Mouse (Mus musculus) liver, postnatal 0 days (tissue): ENCODE measurements around the gene Gm45711. TPM values are rescaled to one million over a fixed set of nuclear protein-coding genes. Genes with fewer than 3 reads are reported as not detected.

Experiments
- ATAC-seq: fragments of 200-750 bp; cut with Nextera tagmentation; 2 replicates; pipeline ENCODE4 v1.8.0; 2017; ENCODE audit warnings: mild to moderate bottlenecking, moderate library complexity
- DNase-seq: peaks from one replicate; pipeline ENCODE4 v3.0.0-alpha.2; 2016
- H3K27ac ChIP-seq: fragments of 300-500 bp; sonication (generic); 2 replicates; pipeline ENCODE4 v1.5.1; 2014; ENCODE audit warnings: antibody characterized with exemption, moderate library complexity, mild to moderate bottlenecking, low read depth
- H3K27me3 ChIP-seq: fragments of 300-500 bp; sonication (generic); 2 replicates; pipeline ENCODE4 v1.6.1; 2014; ENCODE audit warnings: low read length, control low read depth, mixed read lengths; ENCODE audit not compliant: insufficient read depth
- H3K36me3 ChIP-seq: fragments of 300-500 bp; sonication (generic); replicated peaks from 2 replicates; pipeline ENCODE4 v1.6.1; 2014; ENCODE audit warnings: mild to moderate bottlenecking, control low read depth, low read length, moderate library complexity, mixed read lengths; ENCODE audit not compliant: insufficient read depth
- H3K4me1 ChIP-seq: fragments of 300-500 bp; sonication (generic); 2 replicates; pipeline ENCODE4 v1.6.1; 2014; ENCODE audit warnings: antibody characterized with exemption, mild to moderate bottlenecking, control low read depth; ENCODE audit not compliant: insufficient read depth
- H3K4me2 ChIP-seq: fragments of 300-500 bp; sonication (generic); 2 replicates; pipeline ENCODE4 v1.6.1; 2014; ENCODE audit warnings: low read depth, mild to moderate bottlenecking, low read length, moderate library complexity, mixed read lengths
- H3K4me3 ChIP-seq: fragments of 300-500 bp; sonication (generic); 2 replicates; pipeline ENCODE4 v1.5.1; 2014; ENCODE audit warnings: low read depth, low read length
- H3K9ac ChIP-seq: fragments of 300-500 bp; sonication (generic); replicated peaks from 2 replicates; pipeline ENCODE4 v1.6.1; 2014; ENCODE audit warnings: mild to moderate bottlenecking, moderate library complexity
- H3K9me3 ChIP-seq: fragments of 300-500 bp; sonication (generic); 2 replicates; pipeline ENCODE4 v1.6.1; 2016; ENCODE audit warnings: mild to moderate bottlenecking, control low read depth, low read length, mixed read lengths
- CTCF ChIP-seq: sonication (generic); IDR thresholded peaks from 2 replicates; pipeline ENCODE4 v1.5.1; 2016; ENCODE audit warnings: antibody characterized with exemption, low read depth
- EP300 ChIP-seq: IDR thresholded peaks from 2 replicates; pipeline ENCODE4 v1.6.1; 2016; ENCODE audit warnings: antibody characterized with exemption, low read depth, mild to moderate bottlenecking
- WGBS: fragments of 180-500 bp; shearing (Covaris S2); extraction: QIAGEN DNeasy Blood & Tissue Kit; methylation state at CpG from one replicate; pipeline ENCODE4 v1.1.7; 2014; ENCODE audit not compliant: insufficient replicate concordance; 5-methylcytosine and 5-hydroxymethylcytosine counted together
- polyA plus RNA-seq: library from polyadenylated mRNA; unstranded; fragments of >200 nt; fragmentation: Nextera tagmentation; extraction: Ambion mirVana; gene quantifications from 2 replicates; pipeline ENCODE4 v1.2.1, GENCODE M21; 2015

Gene Gm45711
- polyA plus RNA-seq, 1 experiment from 2014 or later, result not detected

DNA sequence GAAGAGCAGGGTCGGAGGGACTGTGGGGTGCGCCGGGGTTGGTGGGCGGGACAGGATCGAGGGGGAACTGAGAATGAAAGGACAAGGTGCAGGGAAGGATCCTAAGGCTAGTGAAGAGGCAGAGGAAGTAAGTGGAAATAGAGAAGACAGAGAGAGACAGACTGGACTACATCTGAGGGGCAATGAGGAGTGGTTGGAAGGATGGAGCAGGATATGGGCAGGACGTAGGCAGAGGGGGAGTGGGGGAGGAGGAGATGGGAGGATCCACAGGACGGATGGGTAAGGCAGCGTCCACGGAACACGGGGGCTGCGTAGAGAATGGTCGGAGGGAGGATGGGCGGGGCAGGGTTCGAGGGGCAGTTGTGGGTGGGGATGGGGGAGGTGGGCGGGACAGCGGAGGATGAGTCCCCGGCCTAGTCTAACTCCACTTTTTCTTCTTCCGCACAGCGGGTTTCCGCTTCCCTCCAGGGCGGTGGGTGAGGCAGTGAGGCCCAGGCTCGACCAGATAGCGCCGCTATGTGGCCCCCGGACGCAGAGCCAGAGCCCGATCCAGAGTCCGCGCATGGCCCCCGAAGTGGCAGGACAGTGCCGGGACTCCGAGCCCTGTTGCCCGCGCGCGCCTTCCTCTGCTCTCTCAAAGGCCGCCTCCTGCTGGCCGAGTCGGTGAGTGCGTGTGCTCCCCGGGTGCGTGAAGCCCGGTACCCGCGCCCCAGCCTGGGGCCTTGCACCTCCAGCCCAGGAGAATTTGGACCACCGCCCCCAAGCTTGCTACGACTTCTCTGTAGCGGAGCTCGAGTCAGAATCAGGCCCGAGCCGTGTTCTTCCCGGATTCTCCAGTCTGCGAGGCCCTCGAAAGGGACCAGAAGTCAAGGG, 30.6 kb upstream of the Gm45711 start:
- no peaks in the 10 kb centered on the region for H3K36me3 ChIP-seq
- H3K4me2 ChIP-seq, result peak overlapping the region; percentile 78
- peak overlapping the region; percentile 85 for H3K27ac ChIP-seq
- H3K9ac ChIP-seq, result peak overlapping the region; percentile 69
- H3K27me3 ChIP-seq, result no peaks in the 10 kb centered on the region
- H3K4me1 ChIP-seq, result peaks cover 5% of the 10 kb centered on the region
- H3K4me3 ChIP-seq, result peak overlapping the region; percentile 51
- ATAC-seq (peak; percentile 68), DNase-seq (peak; percentile 81)
- under 1% methylated on average over 50 of the region's 54 CpGs for WGBS
- H3K9me3 ChIP-seq, result no peaks in the 10 kb centered on the region
- peak; percentile 71 for TF ChIP-seq CTCF
- no peak for TF ChIP-seq EP300

DNA sequence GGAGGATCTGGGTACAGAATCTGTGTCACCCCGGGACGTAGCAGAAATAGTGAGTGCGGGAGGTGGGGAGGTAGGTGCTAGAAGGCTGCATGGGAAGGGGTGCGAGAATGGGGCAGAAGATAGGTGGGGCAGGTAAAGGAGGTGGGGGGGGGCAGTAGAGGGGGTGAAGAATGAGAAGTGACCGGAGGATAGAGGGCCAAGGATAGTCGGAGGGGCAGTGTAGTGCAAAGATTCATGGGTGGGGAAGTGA, 30.0 kb upstream of the Gm45711 start:
- Histone ChIP-seq H3K27me3 (no peaks in the 10 kb centered on the region), H3K36me3 (no peaks in the 10 kb centered on the region), H3K9me3 (no peaks in the 10 kb centered on the region), H3K4me1 (peaks cover 5% of the 10 kb centered on the region), H3K4me2 (peak overlapping the region; percentile 78), H3K9ac (peak overlapping the region; percentile 69), H3K27ac (peak overlapping the region; percentile 85), H3K4me3 (peak overlapping the region; percentile 51)
- 6% methylated on average over 6 of the region's 6 CpGs for WGBS
- DNase-seq, result no peak
- TF ChIP-seq EP300, result no peak
- no peak for TF ChIP-seq CTCF
- ATAC-seq, result no peak

- Histone ChIP-seq H3K27ac (peak within 1 kb of the TSS; percentile 85), H3K36me3 (no peaks in the 10 kb centered on the region), H3K27me3 (no peaks in the 10 kb centered on the region), H3K4me2 (peak within 1 kb of the TSS; percentile 78), H3K9ac (peak within 1 kb of the TSS; percentile 69), H3K9me3 (no peaks in the 10 kb centered on the region), H3K4me3 (peak within 1 kb of the TSS; percentile 51), H3K4me1 (peaks cover 5% of the 10 kb centered on the region)
- DNase-seq (peak; percentile 16), ATAC-seq (no peak)
- TF ChIP-seq CTCF (no peak), EP300 (no peak)
- 28% methylated on average over 16 of the region's 18 CpGs for WGBS
Measured at GRCm38 (mm10) chr8:104339229-104339982, 29.5 kb upstream of the Gm45711 start, which contains the start of gene Cmtm3. Gene Cmtm3, plus strand, starts transcription at chr8:104339410.

DNA sequence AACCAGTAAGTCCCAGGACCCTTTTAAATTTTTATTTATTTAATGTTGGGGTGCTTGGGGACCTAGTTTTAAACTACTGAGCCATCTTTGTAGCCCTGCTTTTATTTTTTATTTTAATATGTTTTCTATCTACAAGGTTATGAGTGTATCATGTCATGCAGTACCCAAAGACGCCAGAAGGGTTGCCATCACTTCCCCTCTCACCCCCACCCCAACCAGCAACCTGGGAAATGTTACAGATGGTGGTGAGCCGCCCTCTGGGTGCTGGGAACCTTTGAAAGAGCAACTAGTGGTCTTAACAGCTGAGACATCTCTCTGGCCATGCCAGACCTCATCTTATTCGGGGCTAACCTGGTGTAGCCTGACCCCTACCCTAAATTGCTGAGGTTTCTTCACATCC, 28.0 kb upstream of the Gm45711 start:
- H3K9me3 ChIP-seq, result no peaks in the 10 kb centered on the region
- 38% methylated on average over 3 of the region's 3 CpGs for WGBS
- no peak overlapping the region for H3K4me2 ChIP-seq
- no peak for ATAC-seq
- DNase-seq, result no peak
- H3K36me3 ChIP-seq, result no peaks in the 10 kb centered on the region
- no peak overlapping the region for H3K4me3 ChIP-seq
- no peak for TF ChIP-seq EP300
- TF ChIP-seq CTCF, result peak; percentile 20
- no peak overlapping the region for H3K27ac ChIP-seq
- H3K9ac ChIP-seq, result no peak overlapping the region
- peaks cover 5% of the 10 kb centered on the region; the same call in 1 of the 2 replicates for H3K4me1 ChIP-seq
- no peaks in the 10 kb centered on the region for H3K27me3 ChIP-seq

DNA sequence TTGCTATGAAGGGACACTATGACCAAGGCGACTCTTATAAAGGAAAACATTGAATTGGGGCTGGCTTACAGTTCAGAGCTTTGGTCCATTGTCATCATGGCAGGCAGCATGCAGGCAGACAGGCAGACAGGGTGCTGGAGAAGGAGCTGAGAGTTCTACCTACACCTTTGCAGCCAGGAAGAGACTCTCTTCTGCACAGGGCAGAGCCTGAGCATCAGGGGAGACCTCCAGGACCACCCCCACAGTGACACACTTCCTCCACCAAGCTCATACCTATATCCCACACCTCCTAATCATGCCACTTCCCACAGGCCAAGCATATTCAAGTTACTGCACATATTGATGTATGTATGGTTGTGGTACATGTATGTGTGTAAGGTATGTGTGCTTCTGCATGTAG, 26.9 kb upstream of the Gm45711 start:
- no peak for TF ChIP-seq EP300
- no peak for TF ChIP-seq CTCF
- Histone ChIP-seq H3K36me3 (no peaks in the 10 kb centered on the region), H3K4me2 (no peak overlapping the region), H3K27ac (no peak overlapping the region), H3K9ac (no peak overlapping the region), H3K4me1 (peaks cover 5% of the 10 kb centered on the region; the same call in 1 of the 2 replicates), H3K9me3 (no peaks in the 10 kb centered on the region), H3K4me3 (no peak overlapping the region), H3K27me3 (no peaks in the 10 kb centered on the region)
- DNase-seq (no peak), ATAC-seq (no peak)
- 88% methylated on average over 1 of the region's 1 CpGs for WGBS

DNA sequence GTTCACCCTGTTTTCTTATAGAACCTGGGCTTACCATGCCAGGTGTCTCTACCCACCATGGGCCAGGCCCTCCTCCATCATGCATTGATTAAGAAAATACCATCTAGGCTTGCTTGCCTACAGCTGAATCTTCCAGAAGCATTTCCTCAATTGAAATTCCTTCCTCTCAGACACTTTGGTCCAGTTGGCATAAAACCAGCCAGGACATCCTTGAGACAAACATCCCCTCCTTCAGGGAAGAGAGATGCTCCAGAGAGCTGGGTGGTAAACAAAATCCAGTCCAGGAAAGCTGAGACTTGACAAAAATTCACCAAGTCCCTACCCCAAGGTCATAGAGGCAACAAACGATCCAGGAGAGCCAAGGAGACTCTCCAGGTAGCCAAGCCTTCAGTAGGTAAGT, 24.3 kb upstream of the Gm45711 start:
- H3K36me3 ChIP-seq, result no peaks in the 10 kb centered on the region
- TF ChIP-seq EP300 (no peak), CTCF (no peak)
- H3K9ac ChIP-seq, result no peak overlapping the region
- 0 out of 2 replicates have a peak, but pooled peaks cover 2% of the 10 kb centered on the region for H3K4me1 ChIP-seq
- H3K4me2 ChIP-seq, result no peak overlapping the region
- H3K9me3 ChIP-seq, result no peaks in the 10 kb centered on the region
- H3K4me3 ChIP-seq, result no peak overlapping the region
- DNase-seq, result no peak
- WGBS, result 87% methylated on average over 1 of the region's 1 CpGs
- no peak overlapping the region for H3K27ac ChIP-seq
- no peaks in the 10 kb centered on the region for H3K27me3 ChIP-seq
- no peak for ATAC-seq
